Comparison of ENCODE assay signal across 12 mouse cellular contexts in genomic region chr9:58438921-58439396, GRCm38 (mm10). TPM values are rescaled to one million over a fixed set of nuclear protein-coding genes. Genes with fewer than 3 reads are reported as not detected.
DNase-seq lines count a peak whose midpoint lies in the region; ATAC-seq and TF ChIP-seq lines count a peak whose summit lies in the region.
"Had no signal": no experiment of that assay in that cellular context is flagged by ENCODE, and none has a peak within 500 bp of the region (broad histone marks: within the 10 kb centered on the region; RNA-seq: fewer than 3 reads in every experiment).

No protein-coding gene starts in this region.

- no peaks in the 10 kb centered on the region for H3K27me3 ChIP-seq in forebrain, embryonic 14.5 days (replicated peaks; ENCODE audit: control insufficient read depth, insufficient read depth, low read length)

- WGBS in forebrain, embryonic 14.5 days: 13% methylated on average over 22 of the region's 22 CpGs
- 12% methylated on average over 22 of the region's 22 CpGs for WGBS in olfactory bulb, adult 2 months

- DNase-seq in brain, embryonic 14.5 days (ENCODE audit: low read depth): peak; percentile 83
- DNase-seq in forebrain, embryonic 14.5 days (ENCODE audit: low spot score): peak; percentile 71
- peak; percentile 70 to 71 for DNase-seq in left cerebral cortex, postnatal 14 days (ENCODE audit: low spot score in 2 of 2)
- DNase-seq in adrenal gland, postnatal 10 days: no peak
- DNase-seq in gastrocnemius, postnatal 14 days: no peak
- no peak for DNase-seq in urinary bladder, adult 2 months (ENCODE audit: low spot score)
- DNase-seq in cerebellum, postnatal 14 days: no peak

- no peaks in the 10 kb centered on the region for H3K9me3 ChIP-seq in forebrain, embryonic 14.5 days (replicated peaks; ENCODE audit: control insufficient read depth, low read length)
- H3K9me3 ChIP-seq: heart, embryonic 10.5 days; megakaryocyte, embryonic 14.5 days had no signal

- TF ChIP-seq CTCF in brain, embryonic 14.5 days (IDR thresholded peaks at IDR 0.05; ENCODE audit: borderline replicate concordance, extremely low read depth, insufficient read depth, insufficient read length): no peak
- no peak for TF ChIP-seq CTCF in olfactory bulb, adult 2 months (IDR thresholded peaks at IDR 0.05; ENCODE audit: insufficient read depth, low read depth, low read length)

- TF ChIP-seq POLR2A in brain, embryonic 14.5 days (IDR thresholded peaks at IDR 0.05; ENCODE audit: borderline replicate concordance, extremely low read depth, insufficient read depth, insufficient read length, poor library complexity, severe bottlenecking): no peak
- TF ChIP-seq POLR2A in olfactory bulb, adult 2 months (IDR thresholded peaks at IDR 0.05; ENCODE audit: insufficient read depth, low read depth, low read length): no peak

- peak overlapping the region; percentile 68 for H3K27ac ChIP-seq in forebrain, embryonic 14.5 days (ENCODE audit: low read depth, low read length)
- peak overlapping the region; percentile 82 for H3K27ac ChIP-seq in olfactory bulb, adult 2 months (ENCODE audit: insufficient read depth, low read depth, low read length)
- H3K27ac ChIP-seq: heart, embryonic 10.5 days; liver, embryonic 14.5 days had no signal

- H3K4me3 ChIP-seq in forebrain, embryonic 14.5 days (ENCODE audit: low read depth, low read length): no peak overlapping the region
- no peak overlapping the region for H3K4me3 ChIP-seq in olfactory bulb, adult 2 months (ENCODE audit: insufficient read depth, low read depth, low read length)
- H3K4me3 ChIP-seq: heart, embryonic 10.5 days; megakaryocyte, embryonic 14.5 days had no signal

- intact Hi-C loops in left cerebral cortex, postnatal 14 days (cut with DNase I): no loop called here
- intact Hi-C loops in gastrocnemius, postnatal 14 days (cut with DNase I; ENCODE audit: low total_unique reads): no loop called here

- H3K36me3 ChIP-seq in forebrain, embryonic 14.5 days (ENCODE audit: control insufficient read depth, insufficient read depth, low read length): no peaks in the 10 kb centered on the region
- H3K36me3 ChIP-seq: heart, embryonic 10.5 days had no signal

- peak overlapping the region; percentile 19 for H3K4me2 ChIP-seq in forebrain, embryonic 14.5 days (ENCODE audit: low read length)

- H3K4me1 ChIP-seq in forebrain, embryonic 14.5 days (ENCODE audit: control insufficient read depth, insufficient read depth, low read length): peaks cover 42% of the 10 kb centered on the region
- H3K4me1 ChIP-seq in olfactory bulb, adult 2 months (ENCODE audit: control insufficient read depth, insufficient read depth, low read length): peaks cover 58% of the 10 kb centered on the region

- peak overlapping the region; percentile 51 for H3K9ac ChIP-seq in forebrain, embryonic 14.5 days (ENCODE audit: low read length)
- H3K9ac ChIP-seq: liver, embryonic 14.5 days had no signal

- peak; percentile 50; the same call in 1 of the 2 replicates for ATAC-seq in forebrain, embryonic 14.5 days
- ATAC-seq: inflammation-experienced regulatory T-cells, adult 6 months had no signal

RNA-seq across cellular contexts. Expression of gene Insyn1, which starts 49.4 kb away (rescaled TPM):
- polyA plus RNA-seq in brain, embryonic 14.5 days (2012; rRNA removed): 34.7 and 45.2 TPM in 2 replicates
- 8.0 and 8.1 TPM in 2 replicates for polyA plus RNA-seq in forebrain, embryonic 14.5 days (2014; fragmentation: Nextera tagmentation; extraction: Ambion mirVana)
- total RNA-seq in left cerebral cortex, postnatal 14 days (2021): 100 to 1,000 TPM; 155 to 173 TPM
- polyA plus RNA-seq in olfactory bulb, adult 2 months (2012; ENCODE audit: insufficient read depth, insufficient read length, low replicate concordance, missing spikeins): not detected in 2 replicates
- total RNA-seq in adrenal gland, postnatal 10 days (2021): 10 to 100 TPM in 1 of 2 experiments, 1 to 10 TPM in 1; 9.6 to 10.7 TPM
- total RNA-seq in gastrocnemius, postnatal 14 days (2021): 1 to 10 TPM; 6.4 to 7.1 TPM
- polyA plus RNA-seq in urinary bladder, adult 2 months (2012; rRNA removed): 4.1 and 4.8 TPM in 2 replicates
- polyA plus RNA-seq: inflammation-experienced regulatory T-cells, adult 6 months had no signal

Comparison
In these comparisons a context has a peak if more than half of its experiments do, and no peak if none do; other contexts are left out.
1. DNase-seq: peak in brain, embryonic 14.5 days (single experiment), forebrain, embryonic 14.5 days (single experiment) and left cerebral cortex, postnatal 14 days (2 of 2); none in adrenal gland, postnatal 10 days (single experiment), gastrocnemius, postnatal 14 days (single experiment), urinary bladder, adult 2 months (single experiment) and cerebellum, postnatal 14 days (0 of 2).